Mouse (Mus musculus): ENCODE data around the gene Vmn2r94. TPM values are rescaled to one million over a fixed set of nuclear protein-coding genes. Genes with fewer than 3 reads are reported as not detected.

The Vmn2r94 gene
- polyA plus RNA-seq (2015; fragmentation: Nextera tagmentation; extraction: Ambion mirVana), result not detected in 2 replicates

DNA sequence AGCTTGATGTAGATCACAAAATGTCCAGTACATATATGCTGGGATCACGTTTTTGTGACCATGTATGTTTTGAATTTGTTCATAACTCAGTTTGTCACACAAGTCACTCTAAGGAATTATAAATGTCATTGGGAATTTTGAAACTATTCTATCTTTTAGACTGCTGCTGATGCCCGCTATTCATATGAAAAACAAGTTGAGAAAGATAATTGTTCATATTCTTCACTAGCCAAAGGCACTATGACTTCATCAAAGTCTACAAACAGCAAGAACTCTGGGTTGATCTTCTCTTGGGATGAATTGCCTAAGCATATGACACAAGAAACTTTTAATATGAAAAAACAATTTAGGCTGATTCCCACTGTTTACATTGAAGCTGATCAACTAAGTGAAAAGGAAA is at the start of gene Vmn2r94:
Vmn2r94 (minus strand) TSS at position 101 of the 400 bp plus-strand sequence.
- Histone ChIP-seq H3K4me2 (ENCODE audit: low read length) (no peak within 1 kb of the TSS), H3K4me3 (replicated peaks; ENCODE audit: low read length) (no peak within 1 kb of the TSS), H3K27me3 (replicated peaks; ENCODE audit: control insufficient read depth, insufficient read depth, low read length) (no peaks in the 10 kb centered on the region), H3K4me1 (replicated peaks; ENCODE audit: control insufficient read depth, insufficient read depth, low read length) (no peaks in the 10 kb centered on the region), H3K9me3 (ENCODE audit: control insufficient read depth, low read length) (peaks cover 3% of the 10 kb centered on the region; the same call in 1 of the 2 replicates), H3K36me3 (ENCODE audit: control insufficient read depth, insufficient read depth) (no peaks in the 10 kb centered on the region), H3K9ac (replicated peaks; ENCODE audit: low read depth, low read length) (no peak within 1 kb of the TSS), H3K27ac (ENCODE audit: low read length) (no peak within 1 kb of the TSS)
- 67% methylated on average over 2 of the region's 2 CpGs for WGBS
- ATAC-seq, result no peak

DNA sequence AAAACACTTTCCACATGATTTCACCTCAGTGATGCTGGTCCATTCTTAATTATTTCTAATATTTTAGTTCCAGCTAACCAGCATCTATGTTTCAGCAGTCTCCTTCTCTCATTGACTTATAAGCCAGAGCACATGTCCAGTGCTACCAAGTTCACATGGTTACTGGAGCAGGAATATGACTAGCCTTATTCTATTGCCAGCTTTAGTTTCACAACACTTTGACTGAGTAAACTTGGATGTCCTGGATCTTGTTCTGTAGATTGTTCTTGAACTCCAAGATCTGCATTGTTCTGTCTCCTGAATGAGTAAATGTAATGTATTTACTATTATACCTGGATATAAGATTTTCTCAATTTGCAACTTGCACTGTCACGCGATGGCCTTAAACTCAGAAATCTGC is 45.5 kb upstream of the Vmn2r94 start:
- Histone ChIP-seq H3K9me3 (ENCODE audit: control insufficient read depth, low read length) (peaks cover 9% of the 10 kb centered on the region), H3K36me3 (ENCODE audit: control insufficient read depth, insufficient read depth) (no peaks in the 10 kb centered on the region), H3K4me3 (replicated peaks; ENCODE audit: low read length) (no peak overlapping the region), H3K9ac (replicated peaks; ENCODE audit: low read depth, low read length) (no peak overlapping the region), H3K4me2 (ENCODE audit: low read length) (no peak overlapping the region), H3K27me3 (replicated peaks; ENCODE audit: control insufficient read depth, insufficient read depth, low read length) (no peaks in the 10 kb centered on the region), H3K4me1 (replicated peaks; ENCODE audit: control insufficient read depth, insufficient read depth, low read length) (no peaks in the 10 kb centered on the region), H3K27ac (ENCODE audit: low read length) (no peak overlapping the region)
- ATAC-seq, result no peak
- 92% methylated on average over 2 of the region's 2 CpGs for WGBS

DNA sequence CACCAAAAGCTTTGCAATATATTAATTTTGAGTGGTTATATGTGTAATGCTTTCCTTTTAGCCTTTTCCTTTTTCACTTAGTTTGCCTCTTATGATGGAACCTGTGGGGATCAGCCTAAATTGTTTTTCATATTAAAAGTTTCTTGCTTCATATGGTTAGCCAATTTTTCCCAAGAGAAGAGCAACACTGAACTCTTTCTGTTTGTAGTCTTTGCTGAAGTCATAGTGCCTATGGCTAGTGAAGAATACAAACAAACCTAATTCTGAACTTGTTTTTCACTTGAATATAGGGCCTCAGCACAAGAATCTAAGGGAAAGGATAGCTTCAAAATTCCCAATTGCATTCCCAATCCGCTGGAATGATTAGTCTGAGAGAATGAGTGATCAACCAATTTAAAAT is 20.2 kb upstream of the Vmn2r94 start, which contains the start of gene Vmn2r93:
Vmn2r93 (plus strand) TSS at position 301 of the 400 bp plus-strand sequence.
- no peak within 1 kb of the TSS for H3K27ac ChIP-seq (ENCODE audit: low read length)
- no peaks in the 10 kb centered on the region for H3K4me1 ChIP-seq (replicated peaks; ENCODE audit: control insufficient read depth, insufficient read depth, low read length)
- H3K4me3 ChIP-seq (replicated peaks; ENCODE audit: low read length), result no peak within 1 kb of the TSS
- no peak within 1 kb of the TSS for H3K9ac ChIP-seq (replicated peaks; ENCODE audit: low read depth, low read length)
- no peak for ATAC-seq
- no peaks in the 10 kb centered on the region for H3K9me3 ChIP-seq (ENCODE audit: control insufficient read depth, low read length)
- WGBS, result 51% methylated on average over 1 of the region's 1 CpGs
- no peak within 1 kb of the TSS for H3K4me2 ChIP-seq (ENCODE audit: low read length)
- H3K36me3 ChIP-seq (ENCODE audit: control insufficient read depth, insufficient read depth), result no peaks in the 10 kb centered on the region
- no peaks in the 10 kb centered on the region for H3K27me3 ChIP-seq (replicated peaks; ENCODE audit: control insufficient read depth, insufficient read depth, low read length)

DNA sequence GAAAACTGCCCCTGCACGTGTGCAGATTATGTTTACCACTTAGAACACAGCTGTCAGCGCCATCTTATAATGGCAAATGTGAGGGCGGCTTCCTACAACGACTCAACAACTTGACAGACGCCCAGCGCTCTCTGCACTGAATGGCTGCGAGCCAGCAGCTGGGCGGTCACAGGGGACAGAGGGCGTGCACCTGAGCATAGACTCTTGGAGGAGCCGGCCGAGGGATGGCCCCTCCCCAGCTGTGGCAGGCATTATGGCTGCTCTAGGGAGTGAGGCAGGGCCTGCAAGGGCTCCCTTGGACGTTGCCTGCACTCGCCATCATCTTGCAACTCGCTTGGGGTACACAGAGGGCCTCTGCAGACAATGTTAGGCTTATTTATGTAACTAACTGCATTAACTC is 40.6 kb downstream of the Vmn2r94 start:
- ATAC-seq, result no peak

DNA sequence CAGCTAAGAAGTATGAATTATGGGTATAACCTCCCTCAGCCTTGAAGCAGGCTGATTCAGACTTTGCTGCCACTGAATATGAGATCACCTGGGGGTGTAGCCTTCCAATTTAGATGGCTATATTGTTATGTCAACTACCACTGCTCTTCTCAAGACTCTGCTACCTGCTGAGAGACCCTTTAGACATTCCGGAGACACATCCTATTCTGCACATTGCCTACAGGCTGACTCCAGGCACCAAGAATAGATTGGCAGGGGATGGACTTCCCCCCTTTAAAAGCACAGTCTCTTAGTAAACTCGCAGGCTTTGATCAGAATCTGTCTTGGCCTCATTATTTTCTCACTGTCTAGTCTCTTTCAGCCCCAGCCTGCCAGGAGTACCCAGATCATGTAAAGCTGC is 45.6 kb downstream of the Vmn2r94 start:
- H3K9me3 ChIP-seq (ENCODE audit: control insufficient read depth, low read length), result peaks cover 3% of the 10 kb centered on the region; the same call in 1 of the 2 replicates
- 77% methylated on average over 2 of the region's 2 CpGs for WGBS

More for the DNA sequence above, 40.6 kb downstream of the Vmn2r94 start:
- WGBS, result 84% methylated on average over 13 of the region's 14 CpGs
- no peak overlapping the region for H3K4me2 ChIP-seq (ENCODE audit: low read length)
- H3K4me1 ChIP-seq (replicated peaks; ENCODE audit: control insufficient read depth, insufficient read depth, low read length), result no peaks in the 10 kb centered on the region
- peaks cover 3% of the 10 kb centered on the region; the same call in 1 of the 2 replicates for H3K9me3 ChIP-seq (ENCODE audit: control insufficient read depth, low read length)
- H3K36me3 ChIP-seq (ENCODE audit: control insufficient read depth, insufficient read depth), result no peaks in the 10 kb centered on the region
- H3K4me3 ChIP-seq (replicated peaks; ENCODE audit: low read length), result no peak overlapping the region
- H3K27me3 ChIP-seq (replicated peaks; ENCODE audit: control insufficient read depth, insufficient read depth, low read length), result no peaks in the 10 kb centered on the region
- H3K27ac ChIP-seq (ENCODE audit: low read length), result no peak overlapping the region
- no peak overlapping the region for H3K9ac ChIP-seq (replicated peaks; ENCODE audit: low read depth, low read length)

DNA sequence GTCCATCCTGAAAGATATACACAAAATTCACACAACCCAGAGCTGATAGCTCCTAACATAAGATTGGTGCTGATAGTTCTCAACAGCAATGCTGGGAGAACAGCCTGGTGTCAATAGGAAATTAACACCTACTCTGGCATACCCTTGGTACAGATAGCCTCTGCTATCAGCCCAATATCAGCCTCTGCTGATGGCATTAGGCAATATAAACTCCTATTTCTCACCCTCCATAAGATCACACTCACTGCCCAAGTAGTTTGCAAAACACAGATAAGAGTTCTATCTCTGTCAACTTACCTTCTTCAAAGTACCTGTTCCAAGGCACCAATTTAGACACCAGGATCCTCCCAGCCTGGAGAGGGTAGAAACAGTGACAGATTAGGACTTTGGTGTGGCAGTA is 56.3 kb downstream of the Vmn2r94 start:
- H3K27me3 ChIP-seq (replicated peaks; ENCODE audit: control insufficient read depth, insufficient read depth, low read length), result no peaks in the 10 kb centered on the region
- H3K4me1 ChIP-seq (replicated peaks; ENCODE audit: control insufficient read depth, insufficient read depth, low read length), result no peaks in the 10 kb centered on the region
- H3K4me3 ChIP-seq (replicated peaks; ENCODE audit: low read length), result no peak overlapping the region
- no peak overlapping the region for H3K4me2 ChIP-seq (ENCODE audit: low read length)
- no peaks in the 10 kb centered on the region for H3K36me3 ChIP-seq (ENCODE audit: control insufficient read depth, insufficient read depth)
- no peak overlapping the region for H3K27ac ChIP-seq (ENCODE audit: low read length)
- peaks cover 8% of the 10 kb centered on the region for H3K9me3 ChIP-seq (ENCODE audit: control insufficient read depth, low read length)
- ATAC-seq, result no peak
- no peak overlapping the region for H3K9ac ChIP-seq (replicated peaks; ENCODE audit: low read depth, low read length)

More for the DNA sequence above, 45.6 kb downstream of the Vmn2r94 start:
- Histone ChIP-seq H3K4me3 (replicated peaks; ENCODE audit: low read length) (no peak overlapping the region), H3K9ac (replicated peaks; ENCODE audit: low read depth, low read length) (no peak overlapping the region), H3K27me3 (replicated peaks; ENCODE audit: control insufficient read depth, insufficient read depth, low read length) (no peaks in the 10 kb centered on the region), H3K4me2 (ENCODE audit: low read length) (no peak overlapping the region), H3K36me3 (ENCODE audit: control insufficient read depth, insufficient read depth) (no peaks in the 10 kb centered on the region), H3K4me1 (replicated peaks; ENCODE audit: control insufficient read depth, insufficient read depth, low read length) (no peaks in the 10 kb centered on the region), H3K27ac (ENCODE audit: low read length) (no peak overlapping the region)
- ATAC-seq, result no peak

Other genes with a start within 250 kb of the Vmn2r94 start
- not detected in 2 replicates for gene Vmn2r124, start 228.3 kb downstream of the Vmn2r94 start, polyA plus RNA-seq (2015; fragmentation: Nextera tagmentation; extraction: Ambion mirVana)
- gene Vmn2r91, start 192.7 kb downstream of the Vmn2r94 start, polyA plus RNA-seq (2015; fragmentation: Nextera tagmentation; extraction: Ambion mirVana), result not detected in 2 replicates
- not detected in 2 replicates for gene Vmn2r92, start 125.9 kb downstream of the Vmn2r94 start, polyA plus RNA-seq (2015; fragmentation: Nextera tagmentation; extraction: Ambion mirVana)
- gene Vmn2r93, start 20.3 kb upstream of the Vmn2r94 start, polyA plus RNA-seq (2015; fragmentation: Nextera tagmentation; extraction: Ambion mirVana), result not detected in 2 replicates
- not detected in 2 replicates for gene Vmn2r95, start 146.3 kb upstream of the Vmn2r94 start, polyA plus RNA-seq (2015; fragmentation: Nextera tagmentation; extraction: Ambion mirVana)